In genomic region chr6:146725384-146725791, GRCm38 (mm10) we compare ENCODE assay signal across 8 mouse cellular contexts. TPM values are rescaled to one million over a fixed set of nuclear protein-coding genes. Genes with fewer than 3 reads are reported as not detected.
DNase-seq lines count a peak whose midpoint lies in the region; ATAC-seq and TF ChIP-seq lines count a peak whose summit lies in the region.

No protein-coding gene starts in this region.

- no peaks in the 10 kb centered on the region for H3K27me3 ChIP-seq in G1E (ENCODE audit: insufficient read depth, low read length)
- H3K27me3 ChIP-seq in embryonic facial prominence, embryonic 13.5 days: no peaks in the 10 kb centered on the region
- H3K27me3 ChIP-seq in hindbrain, embryonic 15.5 days: no peaks in the 10 kb centered on the region
- no peaks in the 10 kb centered on the region for H3K27me3 ChIP-seq in liver, embryonic 14.5 days (ENCODE audit: control insufficient read depth, insufficient read depth, low read length)

- TF ChIP-seq EP300 in liver, embryonic 14.5 days (IDR thresholded peaks at IDR 0.05; ENCODE audit: low read depth): no peak

- ATAC-seq in G1E (ENCODE audit: extremely low read depth, insufficient number of reproducible peaks, low FRiP score, poor library complexity, severe bottlenecking): 0 out of 2 replicates have a peak, but pooled peaks have one; percentile 25
- ATAC-seq in embryonic facial prominence, embryonic 13.5 days (ENCODE audit: insufficient number of reproducible peaks, insufficient read depth, low FRiP score, low TSS enrichment, low read depth): peak; percentile 56
- peak; percentile 48 for ATAC-seq in hindbrain, embryonic 15.5 days (ENCODE audit: low FRiP score, low read depth)
- ATAC-seq in liver, embryonic 14.5 days (ENCODE audit: insufficient read depth): peak; percentile 51

- under 1% methylated on average over 30 of the region's 30 CpGs for WGBS in embryonic facial prominence, embryonic 13.5 days
- WGBS in hindbrain, embryonic 15.5 days: under 1% methylated on average over 30 of the region's 30 CpGs
- 0% methylated on average over 30 of the region's 30 CpGs for WGBS in liver, embryonic 14.5 days (ENCODE audit: insufficient replicate concordance)

- H3K4me3 ChIP-seq in layer of hippocampus, adult 2 months: peak overlapping the region; percentile 96
- peak overlapping the region; percentile 95 for H3K4me3 ChIP-seq in G1E (ENCODE audit: low read depth, low read length)
- peak overlapping the region; percentile 84 for H3K4me3 ChIP-seq in embryonic facial prominence, embryonic 13.5 days
- H3K4me3 ChIP-seq in hindbrain, embryonic 15.5 days: peak overlapping the region; percentile 90
- H3K4me3 ChIP-seq in liver, embryonic 14.5 days (ENCODE audit: insufficient read depth in 1 of 2, low read depth in 2 of 2, low read length in 2 of 2): peak overlapping the region; percentile 69 to 88

- H3K36me3 ChIP-seq in G1E (replicated peaks): peaks cover 5% of the 10 kb centered on the region
- no peaks in the 10 kb centered on the region for H3K36me3 ChIP-seq in embryonic facial prominence, embryonic 13.5 days
- no peaks in the 10 kb centered on the region for H3K36me3 ChIP-seq in hindbrain, embryonic 15.5 days
- no peaks in the 10 kb centered on the region for H3K36me3 ChIP-seq in liver, embryonic 14.5 days (replicated peaks; ENCODE audit: control insufficient read depth, insufficient read depth, low read depth)

- H3K9ac ChIP-seq in embryonic facial prominence, embryonic 13.5 days: peak overlapping the region; percentile 92
- peak overlapping the region; percentile 74 for H3K9ac ChIP-seq in hindbrain, embryonic 15.5 days
- H3K9ac ChIP-seq in liver, embryonic 14.5 days (replicated peaks): peak overlapping the region; percentile 82

- peak overlapping the region; percentile 79 for H3K4me2 ChIP-seq in embryonic facial prominence, embryonic 13.5 days
- H3K4me2 ChIP-seq in hindbrain, embryonic 15.5 days: peak overlapping the region; percentile 72
- peak overlapping the region; percentile 88 for H3K4me2 ChIP-seq in liver, embryonic 14.5 days (ENCODE audit: low read depth)

- no peak for DNase-seq in layer of hippocampus, adult 2 months (ENCODE audit: low spot score in 2 of 2)
- no peak for DNase-seq in layer of hippocampus, postnatal 36 days
- peak; percentile 18 for DNase-seq in G1E (ENCODE audit: low spot score)
- DNase-seq in liver, embryonic 14.5 days (ENCODE audit: low read depth in 3 of 3, low spot score in 3 of 3): peak in 1 of 3 experiments; percentile 11
- DNase-seq in retina, adult 2 months (ENCODE audit: low read depth, low spot score): peak; percentile 22
- DNase-seq in T-cell, adult 2 months (ENCODE audit: low spot score): no peak

- TF ChIP-seq CTCF in layer of hippocampus, adult 2 months (conservative IDR thresholded peaks at IDR 0.05): no peak
- TF ChIP-seq CTCF in G1E (IDR thresholded peaks at IDR 0.05; ENCODE audit: low read depth, low read length): no peak
- no peak for TF ChIP-seq CTCF in liver, embryonic 14.5 days (IDR thresholded peaks at IDR 0.05; ENCODE audit: low read depth)

- H3K27ac ChIP-seq in layer of hippocampus, adult 2 months: peak overlapping the region; percentile 88
- peak overlapping the region; percentile 80 for H3K27ac ChIP-seq in embryonic facial prominence, embryonic 13.5 days
- peak overlapping the region; percentile 88 for H3K27ac ChIP-seq in hindbrain, embryonic 15.5 days (replicated peaks)
- no peak overlapping the region for H3K27ac ChIP-seq in liver, embryonic 14.5 days

- H3K9me3 ChIP-seq in G1E (replicated peaks): no peaks in the 10 kb centered on the region
- H3K9me3 ChIP-seq in embryonic facial prominence, embryonic 13.5 days: no peaks in the 10 kb centered on the region
- H3K9me3 ChIP-seq in hindbrain, embryonic 15.5 days: no peaks in the 10 kb centered on the region
- H3K9me3 ChIP-seq in liver, embryonic 14.5 days (ENCODE audit: control insufficient read depth, low read length): no peaks in the 10 kb centered on the region

- H3K4me1 ChIP-seq in G1E (ENCODE audit: insufficient read depth, low read depth, low read length): peaks cover 8% of the 10 kb centered on the region
- H3K4me1 ChIP-seq in embryonic facial prominence, embryonic 13.5 days: peaks cover 13% of the 10 kb centered on the region; the same call in 1 of the 2 replicates
- peaks cover 9% of the 10 kb centered on the region for H3K4me1 ChIP-seq in hindbrain, embryonic 15.5 days (replicated peaks)
- 0 out of 4 replicates have a peak, but pooled peaks cover 0 to 4% of the 10 kb centered on the region in 2 experiments for H3K4me1 ChIP-seq in liver, embryonic 14.5 days (replicated peaks; ENCODE audit: control insufficient read depth in 2 of 2, insufficient read depth in 2 of 2, low read length in 1 of 2)

RNA-seq across cellular contexts. Expression of gene Stk38l, which starts 0.6 kb away (rescaled TPM):
- total RNA-seq in layer of hippocampus, adult 2 months (2021): 10 to 100 TPM; 21.1 to 22.5 TPM
- total RNA-seq in layer of hippocampus, postnatal 36 days (2021): 10 to 100 TPM; 21.3 to 23.3 TPM
- total RNA-seq in G1E (2014; fragmentation: Nextera tagmentation) (4.4 and 9.4 TPM in 2 replicates), G1E (2017) (4.2 and 4.3 TPM in 2 replicates)
- polyA plus RNA-seq in G1E (2012): 0.51 and 0.67 TPM in 2 replicates
- polyA plus RNA-seq in embryonic facial prominence, embryonic 13.5 days (2015; fragmentation: Nextera tagmentation; extraction: Ambion mirVana): 19.4 and 19.5 TPM in 2 replicates
- polyA plus RNA-seq in hindbrain, embryonic 15.5 days (2015; fragmentation: Nextera tagmentation; extraction: Ambion mirVana): 13.9 and 14.7 TPM in 2 replicates
- 1.3 and 1.7 TPM in 2 replicates for polyA plus RNA-seq in liver, embryonic 14.5 days (2012; rRNA removed)
- polyA plus RNA-seq in liver, embryonic 14.5 days (2014; fragmentation: Nextera tagmentation; extraction: Ambion mirVana): 3.8 and 4.4 TPM in 2 replicates

Comparison
In these comparisons a context has a peak if more than half of its experiments do, and no peak if none do; other contexts are left out.
1. DNase-seq: peak in G1E (single experiment) and retina, adult 2 months (single experiment); none in layer of hippocampus, adult 2 months (0 of 2), layer of hippocampus, postnatal 36 days (0 of 2) and T-cell, adult 2 months (single experiment).
2. Peak in every context shown above with its lines, with median percentiles within 50 percentile points of each other: H3K4me3 ChIP-seq, ATAC-seq, H3K4me2 ChIP-seq and H3K9ac ChIP-seq.